Mouse (Mus musculus) thymus, postnatal 4 days (tissue): Measurements from ENCODE around the gene Gm27027.

Experiments used
- DNase-seq: peaks from one replicate; pipeline ENCODE4 v3.0.0; 2021

The Gm27027 gene

DNA sequence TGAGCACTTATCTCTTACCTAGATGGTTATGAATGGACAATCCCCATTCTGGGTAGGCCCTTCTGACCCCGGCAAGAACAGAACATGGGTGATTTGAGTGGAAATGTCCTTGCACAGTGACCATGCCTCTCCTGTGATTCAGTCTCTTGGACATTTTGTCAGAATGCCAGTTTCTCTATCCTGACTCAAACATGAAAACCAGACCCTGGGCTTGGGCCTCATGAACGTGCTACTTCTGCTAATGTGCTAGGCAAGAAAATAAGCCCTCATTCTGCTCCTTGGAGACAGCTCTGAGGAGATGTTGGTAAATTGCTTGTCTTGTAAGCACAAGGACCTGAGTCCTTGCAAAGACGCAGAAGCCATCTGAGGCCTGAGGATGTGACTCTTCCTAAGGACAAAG lies 77.1 kb downstream of the Gm27027 start:
- DNase-seq = no peak

DNA sequence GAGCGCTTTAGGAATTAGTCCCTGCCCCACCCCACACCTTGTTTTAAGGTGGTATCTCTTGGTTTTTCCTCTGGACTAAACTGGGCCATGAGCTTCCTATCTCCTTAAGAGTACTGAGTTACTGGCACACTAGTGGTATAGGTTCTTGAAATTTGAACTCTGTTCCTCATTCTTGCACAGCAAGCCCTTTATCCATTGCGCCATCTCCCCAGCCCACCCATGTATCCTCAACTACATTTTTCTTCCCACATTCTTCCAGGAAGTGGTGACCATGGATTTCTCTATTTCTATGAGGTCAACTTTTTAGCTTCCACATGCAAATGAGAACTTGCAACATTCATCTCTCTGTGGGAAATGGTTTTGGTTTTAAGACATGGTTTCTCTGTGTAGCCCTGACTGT lies 82.6 kb downstream of the Gm27027 start:
- no peak for DNase-seq

DNA sequence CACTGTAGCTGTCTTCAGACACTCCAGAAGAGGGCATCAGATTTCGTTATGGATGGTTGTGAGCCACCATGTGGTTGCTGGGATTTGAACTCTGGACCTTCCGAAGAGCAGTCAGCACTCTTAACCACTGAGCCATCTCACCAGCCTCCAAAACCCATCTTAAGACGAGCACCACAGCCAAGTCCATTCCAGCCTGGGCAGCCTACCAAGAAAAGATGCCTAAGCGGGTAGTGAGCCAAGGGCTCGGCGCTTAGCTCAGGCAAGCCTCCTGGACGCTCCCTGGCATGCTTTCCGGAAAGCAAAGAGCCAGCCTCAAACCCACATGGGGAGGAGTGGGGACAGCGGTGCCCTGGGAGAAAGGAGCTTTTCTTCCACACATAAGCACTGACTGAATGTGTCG lies 84.2 kb downstream of the Gm27027 start:
- DNase-seq = no peak

DNA sequence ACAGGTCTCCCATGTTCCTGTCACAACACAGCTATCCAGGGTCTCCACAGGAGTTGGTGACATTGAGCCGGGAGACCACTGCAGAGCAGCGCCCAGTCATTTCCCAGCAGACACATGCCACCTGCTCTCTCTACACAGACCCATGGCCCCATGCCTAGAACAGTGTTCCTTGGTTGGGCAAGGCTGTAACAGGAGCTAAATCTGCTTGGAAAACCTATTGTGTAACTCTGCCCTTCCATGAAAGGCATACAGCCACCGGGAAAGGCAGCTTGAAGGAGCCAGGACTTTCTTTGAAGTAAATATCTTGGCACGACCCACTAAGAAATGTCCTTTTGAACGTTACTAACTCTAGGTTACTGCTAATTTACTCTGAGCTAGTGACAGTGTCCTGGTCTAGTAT lies 86.4 kb downstream of the Gm27027 start:
- no peak for DNase-seq

DNA sequence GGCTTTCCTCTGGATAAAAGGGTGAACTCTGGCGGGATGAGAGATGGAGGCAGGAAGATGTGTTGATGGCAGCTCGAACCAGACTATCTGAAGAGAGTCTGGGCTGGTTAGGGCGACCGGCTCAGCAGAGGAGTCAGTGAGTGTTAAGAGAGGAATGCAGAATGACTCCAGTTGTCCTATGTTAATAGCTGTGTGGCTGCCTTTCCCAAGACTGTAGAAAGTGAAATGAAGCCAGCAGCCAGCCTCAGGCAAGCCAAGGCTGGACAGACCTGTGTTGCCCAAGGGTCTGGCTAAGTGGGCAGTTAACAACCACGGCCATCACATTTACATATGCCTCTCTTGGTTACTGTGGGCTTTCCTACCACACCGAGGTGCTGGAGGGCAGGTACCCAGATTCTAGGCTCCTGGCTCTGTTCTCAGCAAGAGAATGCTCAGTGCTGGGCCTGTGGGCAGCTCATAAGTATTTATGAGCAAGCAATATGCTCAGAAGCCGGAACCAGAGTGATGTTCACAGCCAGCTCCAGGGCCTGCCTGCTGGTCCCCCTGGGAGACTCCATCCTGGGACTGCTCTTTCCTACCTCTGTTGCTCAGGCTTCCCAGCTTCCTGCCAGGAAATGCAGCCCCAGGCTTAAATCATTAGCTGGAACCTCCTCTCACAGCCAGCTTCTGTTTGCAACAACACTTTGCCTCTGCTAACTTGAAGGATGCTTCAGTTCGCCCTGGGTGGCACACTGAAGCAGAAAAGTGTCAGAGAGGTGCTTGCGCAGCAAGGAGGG lies 88.4 kb downstream of the Gm27027 start:
- DNase-seq = no peak
